Mouse (Mus musculus): ENCODE data around the gene Gtf3c3. TPM values are rescaled to one million over a fixed set of nuclear protein-coding genes. Genes with fewer than 3 reads are reported as not detected.

Gtf3c3 gene
- total RNA-seq (2014; rRNA removed) (19.1 and 21.5 TPM in 2 replicates), polyA plus RNA-seq (2015; fragmentation: Nextera tagmentation; extraction: Ambion mirVana) (16.7 and 19.2 TPM in 2 replicates)

GRCm38 (mm10) chr1:54438340-54439079, at the start of gene Gtf3c3:
TSS of gene Gtf3c3 (minus strand) at chr1:54438971.
- Histone ChIP-seq H3K9me3 (ENCODE audit: low read length) (no peaks in the 10 kb centered on the region), H3K4me3 (ENCODE audit: low read length) (peak within 1 kb of the TSS; percentile 69), H3K9ac (replicated peaks; ENCODE audit: low read length) (peak within 1 kb of the TSS; percentile 75), H3K4me2 (ENCODE audit: low read depth, low read length) (peak within 1 kb of the TSS; percentile 88), H3K36me3 (ENCODE audit: insufficient read depth, low read length) (no peaks in the 10 kb centered on the region), H3K27me3 (ENCODE audit: insufficient read depth, low read length) (no peaks in the 10 kb centered on the region), H3K27ac (peak within 1 kb of the TSS; percentile 43; the same call in 1 of the 2 replicates), H3K4me1 (ENCODE audit: insufficient read depth, low read length) (peaks cover 5% of the 10 kb centered on the region)
- WGBS, result 2% methylated on average over 37 of the region's 39 CpGs
- DNase-seq (ENCODE audit: low spot score), result peak; percentile 85
- peak; percentile 100 for ATAC-seq
- no peak for TF ChIP-seq CTCF (IDR thresholded peaks at IDR 0.05; ENCODE audit: low read depth)

DNA sequence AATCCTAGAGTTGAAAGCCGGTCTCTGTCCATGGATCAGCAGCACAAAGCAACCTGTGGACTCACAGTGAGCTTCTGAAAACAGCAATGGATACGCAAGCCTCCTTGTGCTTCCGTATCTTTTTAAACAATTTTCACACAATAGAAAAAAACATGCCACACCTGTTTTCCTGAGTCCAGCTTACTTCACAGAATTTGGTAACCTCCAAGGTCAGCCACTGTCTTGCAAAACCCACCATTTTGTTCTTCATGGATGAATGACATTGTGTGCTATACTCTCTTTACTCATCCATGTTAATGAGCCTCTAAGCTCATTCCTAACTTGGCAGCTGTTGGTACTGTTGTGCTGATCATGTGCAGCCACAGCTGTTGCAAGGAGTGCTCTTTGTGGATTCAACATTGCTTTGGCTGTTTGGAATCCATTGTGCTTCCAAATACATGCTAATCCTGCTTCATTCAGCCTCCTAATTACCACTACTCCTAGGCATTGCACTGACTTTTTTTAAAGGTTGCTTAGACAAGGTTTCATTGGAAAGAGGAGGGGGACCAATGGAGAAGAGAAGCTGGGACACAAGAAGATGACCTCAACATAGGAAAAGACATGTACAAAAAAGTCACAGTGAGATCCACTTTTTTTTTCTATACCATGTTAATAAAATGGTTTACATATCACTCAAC, 46.1 kb upstream of the Gtf3c3 start:
- Histone ChIP-seq H3K4me1 (ENCODE audit: insufficient read depth, low read length) (no peaks in the 10 kb centered on the region), H3K27ac (no peak overlapping the region), H3K36me3 (ENCODE audit: insufficient read depth, low read length) (peaks cover 9% of the 10 kb centered on the region), H3K4me2 (ENCODE audit: low read depth, low read length) (no peak overlapping the region), H3K9ac (replicated peaks; ENCODE audit: low read length) (no peak overlapping the region), H3K27me3 (ENCODE audit: insufficient read depth, low read length) (no peaks in the 10 kb centered on the region), H3K4me3 (ENCODE audit: low read length) (no peak overlapping the region), H3K9me3 (ENCODE audit: low read length) (no peaks in the 10 kb centered on the region)
- DNase-seq (ENCODE audit: low spot score) (no peak), ATAC-seq (no peak)
- TF ChIP-seq CTCF (IDR thresholded peaks at IDR 0.05; ENCODE audit: low read depth), result no peak
- 90% methylated on average over 3 of the region's 3 CpGs for WGBS

GRCm38 (mm10) chr1:54480491-54480890, 41.7 kb upstream of the Gtf3c3 start:
- H3K27ac ChIP-seq, result no peak overlapping the region
- no peak overlapping the region for H3K4me3 ChIP-seq (ENCODE audit: low read length)
- H3K4me2 ChIP-seq (ENCODE audit: low read depth, low read length), result no peak overlapping the region
- H3K9ac ChIP-seq (replicated peaks; ENCODE audit: low read length), result no peak overlapping the region
- H3K4me1 ChIP-seq (ENCODE audit: insufficient read depth, low read length), result no peaks in the 10 kb centered on the region
- ATAC-seq (no peak), DNase-seq (ENCODE audit: low spot score) (no peak)
- no peak for TF ChIP-seq CTCF (IDR thresholded peaks at IDR 0.05; ENCODE audit: low read depth)
- no peaks in the 10 kb centered on the region for H3K27me3 ChIP-seq (ENCODE audit: insufficient read depth, low read length)
- WGBS, result 94% methylated on average over 12 of the region's 12 CpGs
- H3K36me3 ChIP-seq (ENCODE audit: insufficient read depth, low read length), result peaks cover 16% of the 10 kb centered on the region
- H3K9me3 ChIP-seq (ENCODE audit: low read length), result no peaks in the 10 kb centered on the region

DNA sequence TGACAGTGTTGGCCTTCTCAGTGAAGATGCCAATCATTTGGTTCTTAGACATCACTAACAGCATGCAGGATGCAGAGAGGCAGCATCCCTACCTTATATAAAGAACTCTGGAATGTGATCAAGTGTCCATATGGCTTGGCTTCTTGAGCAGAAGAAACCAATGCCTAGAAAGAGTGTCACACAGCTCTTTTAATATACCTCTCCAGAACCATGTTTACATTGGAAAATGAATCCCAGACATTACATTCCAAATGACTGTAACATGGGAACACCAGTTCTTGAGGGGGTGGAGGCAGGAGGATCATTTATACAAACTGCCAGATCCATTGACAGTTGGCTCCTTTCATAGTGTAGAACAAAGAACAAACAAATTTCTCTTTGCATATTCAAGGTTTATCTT, 29.9 kb upstream of the Gtf3c3 start:
- Histone ChIP-seq H3K9me3 (ENCODE audit: low read length) (no peaks in the 10 kb centered on the region), H3K4me3 (ENCODE audit: low read length) (no peak overlapping the region), H3K27me3 (ENCODE audit: insufficient read depth, low read length) (no peaks in the 10 kb centered on the region), H3K4me2 (ENCODE audit: low read depth, low read length) (no peak overlapping the region), H3K9ac (replicated peaks; ENCODE audit: low read length) (no peak overlapping the region), H3K27ac (no peak overlapping the region), H3K36me3 (ENCODE audit: insufficient read depth, low read length) (peaks cover 3% of the 10 kb centered on the region; the same call in 1 of the 2 replicates), H3K4me1 (ENCODE audit: insufficient read depth, low read length) (no peaks in the 10 kb centered on the region)
- no peak for DNase-seq (ENCODE audit: low spot score)
- TF ChIP-seq CTCF (IDR thresholded peaks at IDR 0.05; ENCODE audit: low read depth), result no peak
- no peak for ATAC-seq

DNA sequence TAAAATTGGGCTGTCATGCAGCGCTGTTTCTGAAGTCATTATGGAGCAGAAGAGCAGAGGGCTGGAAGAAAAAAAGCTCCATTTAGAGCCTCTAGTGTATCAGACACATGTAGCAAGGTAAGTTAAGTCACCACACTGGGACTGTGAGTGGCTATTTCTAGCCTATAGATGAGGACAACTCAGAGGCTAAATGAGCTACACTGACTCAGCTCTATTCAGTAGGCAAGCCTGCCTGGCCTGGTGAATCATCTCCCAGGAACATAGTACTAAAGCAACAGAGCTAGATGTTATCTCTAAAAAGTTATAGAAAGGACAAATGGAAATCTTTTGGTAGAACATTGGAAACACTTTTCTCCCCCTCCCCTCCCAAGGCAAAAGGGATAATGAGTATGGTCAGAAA, 28.6 kb upstream of the Gtf3c3 start:
- Histone ChIP-seq H3K27me3 (ENCODE audit: insufficient read depth, low read length) (no peaks in the 10 kb centered on the region), H3K4me2 (ENCODE audit: low read depth, low read length) (no peak overlapping the region), H3K4me1 (ENCODE audit: insufficient read depth, low read length) (no peaks in the 10 kb centered on the region), H3K9ac (replicated peaks; ENCODE audit: low read length) (no peak overlapping the region), H3K27ac (no peak overlapping the region), H3K36me3 (ENCODE audit: insufficient read depth, low read length) (peaks cover 3% of the 10 kb centered on the region; the same call in 1 of the 2 replicates), H3K4me3 (ENCODE audit: low read length) (no peak overlapping the region), H3K9me3 (ENCODE audit: low read length) (no peaks in the 10 kb centered on the region)
- 100% methylated on average over 1 of the region's 1 CpGs for WGBS
- no peak for TF ChIP-seq CTCF (IDR thresholded peaks at IDR 0.05; ENCODE audit: low read depth)
- no peak for DNase-seq (ENCODE audit: low spot score)
- ATAC-seq, result no peak

DNA sequence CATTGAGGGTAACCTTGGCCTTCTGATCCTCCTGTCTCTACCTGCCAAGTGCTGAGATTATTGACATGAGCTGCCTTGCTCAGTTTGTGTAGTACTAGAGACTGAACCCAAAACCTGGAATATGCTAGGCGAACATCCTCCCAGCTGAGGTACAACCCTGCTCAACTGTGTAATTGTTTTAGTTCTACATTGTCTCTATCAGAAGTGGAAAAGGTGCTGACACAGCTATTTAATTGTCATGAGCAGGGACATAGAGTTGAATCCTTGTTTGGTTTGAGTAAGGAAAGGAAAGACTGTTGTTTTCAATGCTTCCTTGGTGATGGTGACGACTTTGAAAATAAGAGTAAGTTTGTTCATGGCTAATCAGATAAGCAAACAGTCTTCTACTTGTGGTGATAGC, 13.3 kb upstream of the Gtf3c3 start:
- Histone ChIP-seq H3K4me1 (ENCODE audit: insufficient read depth, low read length) (no peaks in the 10 kb centered on the region), H3K9me3 (ENCODE audit: low read length) (no peaks in the 10 kb centered on the region), H3K27me3 (ENCODE audit: insufficient read depth, low read length) (no peaks in the 10 kb centered on the region), H3K4me2 (ENCODE audit: low read depth, low read length) (no peak overlapping the region), H3K4me3 (ENCODE audit: low read length) (no peak overlapping the region), H3K9ac (replicated peaks; ENCODE audit: low read length) (no peak overlapping the region), H3K27ac (no peak overlapping the region), H3K36me3 (ENCODE audit: insufficient read depth, low read length) (no peaks in the 10 kb centered on the region)
- no peak for TF ChIP-seq CTCF (IDR thresholded peaks at IDR 0.05; ENCODE audit: low read depth)
- DNase-seq (ENCODE audit: low spot score), result no peak
- ATAC-seq, result no peak
- 86% methylated on average over 2 of the region's 2 CpGs for WGBS

DNA sequence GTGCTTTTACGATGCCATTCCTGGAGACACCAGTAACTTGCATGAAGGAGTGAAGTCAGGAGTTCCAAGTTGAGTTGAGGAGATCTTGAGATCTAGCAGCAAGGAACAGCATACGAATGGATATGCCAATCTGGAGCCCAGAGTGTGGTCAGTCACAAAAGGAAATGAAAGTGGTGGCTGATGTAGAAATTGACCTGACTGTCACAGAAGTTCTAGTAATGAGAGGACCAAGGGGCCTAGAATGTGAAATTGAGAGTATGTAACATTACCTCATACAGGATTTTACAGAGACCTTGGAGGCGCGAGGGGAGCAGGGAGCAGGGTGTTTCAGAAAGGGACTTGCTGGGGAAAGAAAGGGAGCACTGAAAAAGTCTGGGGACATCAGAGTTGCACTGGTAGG, 10.1 kb upstream of the Gtf3c3 start:
- Histone ChIP-seq H3K4me2 (ENCODE audit: low read depth, low read length) (no peak overlapping the region), H3K36me3 (ENCODE audit: insufficient read depth, low read length) (no peaks in the 10 kb centered on the region), H3K9me3 (ENCODE audit: low read length) (no peaks in the 10 kb centered on the region), H3K27me3 (ENCODE audit: insufficient read depth, low read length) (no peaks in the 10 kb centered on the region), H3K9ac (replicated peaks; ENCODE audit: low read length) (no peak overlapping the region), H3K27ac (no peak overlapping the region), H3K4me3 (ENCODE audit: low read length) (no peak overlapping the region), H3K4me1 (ENCODE audit: insufficient read depth, low read length) (no peaks in the 10 kb centered on the region)
- ATAC-seq (no peak), DNase-seq (ENCODE audit: low spot score) (no peak)
- TF ChIP-seq CTCF (IDR thresholded peaks at IDR 0.05; ENCODE audit: low read depth), result no peak
- 85% methylated on average over 4 of the region's 4 CpGs for WGBS

Data from hindbrain, postnatal 0 days (tissue).